Mouse (Mus musculus): Measurements from ENCODE around the gene Slc26a11. TPM values are rescaled to one million over a fixed set of nuclear protein-coding genes. Genes with fewer than 3 reads are reported as not detected.
A peak's percentile ranks its signal among the peaks of the same experiment; 100 is the strongest.

Slc26a11 gene
- total RNA-seq (2021), result 1 to 10 TPM; 2.0 to 2.2 TPM
- 7.8 and 9.9 TPM in 2 replicates for polyA plus RNA-seq (2012; rRNA removed)
- long read RNA-seq, partial matches to known transcripts, result 1 of 2 reads
- long read RNA-seq, other reads (novel, unspliced or antisense), result 0 of 2 reads

- Histone ChIP-seq H3K4me1 (ENCODE audit: control insufficient read depth, insufficient read depth, low read length) (peaks cover 3% of the 10 kb centered on the region), H3K79me2 (replicated peaks; ENCODE audit: control insufficient read depth, insufficient read depth, low read length) (no peaks in the 10 kb centered on the region), H3K27ac (peak within 1 kb of the TSS; percentile 90), H3K4me3 (peak within 1 kb of the TSS; percentile 82), H3K9ac (ENCODE audit: low read depth, low read length) (peak within 1 kb of the TSS; percentile 80), H3K36me3 (ENCODE audit: control insufficient read depth, insufficient read depth, low read length) (no peaks in the 10 kb centered on the region), H3K27me3 (ENCODE audit: control insufficient read depth, insufficient read depth, low read length) (no peaks in the 10 kb centered on the region)
- peak; percentile 93 to 95 for DNase-seq
- WGBS, result 2% methylated on average over 40 of the region's 40 CpGs
- TF ChIP-seq CTCF (IDR thresholded peaks at IDR 0.05) (no peak), EP300 (IDR thresholded peaks at IDR 0.05; ENCODE audit: insufficient read depth, low read depth, low read length) (no peak), POLR2A (IDR thresholded peaks at IDR 0.05; ENCODE audit: insufficient read depth, low read depth, low read length) (peak; percentile 65)
- intact Hi-C loops (cut with DNase I), result loop anchor here (2.0 kb wide), 1 partner anchor 37 kb away; the partner anchor contains the start of gene Rnf213
Observed at GRCm38 (mm10) chr11:119355443-119356385, at the start of gene Slc26a11, which contains the start of gene Sgsh. Gene Slc26a11, plus strand, starts transcription at chr11:119355557. Gene Sgsh, minus strand, starts transcription at chr11:119355536.

- TF ChIP-seq POLR2A (IDR thresholded peaks at IDR 0.05; ENCODE audit: insufficient read depth, low read depth, low read length), result no peak
- no peak for TF ChIP-seq EP300 (IDR thresholded peaks at IDR 0.05; ENCODE audit: insufficient read depth, low read depth, low read length)
- TF ChIP-seq CTCF (IDR thresholded peaks at IDR 0.05), result no peak
- DNase-seq, result no peak
- Histone ChIP-seq H3K4me3 (no peak overlapping the region), H3K4me1 (ENCODE audit: control insufficient read depth, insufficient read depth, low read length) (no peaks in the 10 kb centered on the region), H3K27ac (no peak overlapping the region), H3K79me2 (replicated peaks; ENCODE audit: control insufficient read depth, insufficient read depth, low read length) (no peaks in the 10 kb centered on the region), H3K9ac (ENCODE audit: low read depth, low read length) (no peak overlapping the region), H3K36me3 (ENCODE audit: control insufficient read depth, insufficient read depth, low read length) (no peaks in the 10 kb centered on the region), H3K27me3 (ENCODE audit: control insufficient read depth, insufficient read depth, low read length) (no peaks in the 10 kb centered on the region)
- 50% methylated on average over 13 of the region's 13 CpGs for WGBS
- intact Hi-C loops (cut with DNase I), result no loop called here
Observed at GRCm38 (mm10) chr11:119306762-119307657, 48.3 kb upstream of the Slc26a11 start.

GRCm38 (mm10) chr11:119307658-119307867 lies 47.8 kb upstream of the Slc26a11 start, which contains the start of gene Card14:
Gene Card14, plus strand, starts transcription at chr11:119307768.
- intact Hi-C loops (cut with DNase I), result no loop called here
- no peak within 1 kb of the TSS for H3K4me3 ChIP-seq
- no peak for DNase-seq
- H3K27ac ChIP-seq, result no peak within 1 kb of the TSS
- TF ChIP-seq CTCF (IDR thresholded peaks at IDR 0.05) (no peak), EP300 (IDR thresholded peaks at IDR 0.05; ENCODE audit: insufficient read depth, low read depth, low read length) (no peak), POLR2A (IDR thresholded peaks at IDR 0.05; ENCODE audit: insufficient read depth, low read depth, low read length) (no peak)
- H3K79me2 ChIP-seq (replicated peaks; ENCODE audit: control insufficient read depth, insufficient read depth, low read length), result no peaks in the 10 kb centered on the region
- H3K36me3 ChIP-seq (ENCODE audit: control insufficient read depth, insufficient read depth, low read length), result no peaks in the 10 kb centered on the region
- H3K9ac ChIP-seq (ENCODE audit: low read depth, low read length), result no peak within 1 kb of the TSS
- H3K27me3 ChIP-seq (ENCODE audit: control insufficient read depth, insufficient read depth, low read length), result no peaks in the 10 kb centered on the region
- no peaks in the 10 kb centered on the region for H3K4me1 ChIP-seq (ENCODE audit: control insufficient read depth, insufficient read depth, low read length)
- WGBS, result 64% methylated on average over 1 of the region's 1 CpGs

GRCm38 (mm10) chr11:119307916-119308315 lies 47.4 kb upstream of the Slc26a11 start:
- no peak for DNase-seq
- H3K4me1 ChIP-seq (ENCODE audit: control insufficient read depth, insufficient read depth, low read length), result no peaks in the 10 kb centered on the region
- no peaks in the 10 kb centered on the region for H3K27me3 ChIP-seq (ENCODE audit: control insufficient read depth, insufficient read depth, low read length)
- no peaks in the 10 kb centered on the region for H3K36me3 ChIP-seq (ENCODE audit: control insufficient read depth, insufficient read depth, low read length)
- WGBS, result 38% methylated on average over 11 of the region's 11 CpGs
- TF ChIP-seq POLR2A (IDR thresholded peaks at IDR 0.05; ENCODE audit: insufficient read depth, low read depth, low read length), result no peak
- no peak for TF ChIP-seq CTCF (IDR thresholded peaks at IDR 0.05)
- TF ChIP-seq EP300 (IDR thresholded peaks at IDR 0.05; ENCODE audit: insufficient read depth, low read depth, low read length), result no peak
- no peaks in the 10 kb centered on the region for H3K79me2 ChIP-seq (replicated peaks; ENCODE audit: control insufficient read depth, insufficient read depth, low read length)
- no peak overlapping the region for H3K4me3 ChIP-seq
- H3K27ac ChIP-seq, result no peak overlapping the region
- H3K9ac ChIP-seq (ENCODE audit: low read depth, low read length), result no peak overlapping the region
- intact Hi-C loops (cut with DNase I), result no loop called here

GRCm38 (mm10) chr11:119310621-119311020 lies 44.7 kb upstream of the Slc26a11 start:
- no peak overlapping the region for H3K9ac ChIP-seq (ENCODE audit: low read depth, low read length)

More at GRCm38 (mm10) chr11:119310621-119311020, 44.7 kb upstream of the Slc26a11 start:
- Histone ChIP-seq H3K4me3 (no peak overlapping the region), H3K27me3 (ENCODE audit: control insufficient read depth, insufficient read depth, low read length) (no peaks in the 10 kb centered on the region), H3K4me1 (ENCODE audit: control insufficient read depth, insufficient read depth, low read length) (no peaks in the 10 kb centered on the region), H3K36me3 (ENCODE audit: control insufficient read depth, insufficient read depth, low read length) (no peaks in the 10 kb centered on the region), H3K27ac (no peak overlapping the region), H3K79me2 (replicated peaks; ENCODE audit: control insufficient read depth, insufficient read depth, low read length) (no peaks in the 10 kb centered on the region)
- intact Hi-C loops (cut with DNase I), result no loop called here
- DNase-seq, result no peak
- WGBS, result 28% methylated on average over 10 of the region's 10 CpGs
- TF ChIP-seq CTCF (IDR thresholded peaks at IDR 0.05) (no peak), POLR2A (IDR thresholded peaks at IDR 0.05; ENCODE audit: insufficient read depth, low read depth, low read length) (no peak)

All from heart, adult 2 months (tissue).